Mouse (Mus musculus): Measurements from ENCODE around the gene Mical3. TPM values are rescaled to one million over a fixed set of nuclear protein-coding genes. Genes with fewer than 3 reads are reported as not detected.

The Mical3 gene
- polyA plus RNA-seq, 1 experiment from 2014 or later = 28.1 TPM

- WGBS = 64% methylated on average over 22 of the region's 22 CpGs
These were observed 73.4 kb downstream of the Mical3 start for GRCm38 (mm10) chr6:121057181-121057956.

GRCm38 (mm10) chr6:121055496-121055895, 75.3 kb downstream of the Mical3 start:
- Histone ChIP-seq H3K4me3 (no peak overlapping the region), H3K27ac (replicated peaks) (no peak overlapping the region), H3K4me1 (replicated peaks) (peaks cover 10% of the 10 kb centered on the region; the same call in 1 of the 2 replicates), H3K9ac (no peak overlapping the region), H3K9me3 (no peaks in the 10 kb centered on the region), H3K27me3 (no peaks in the 10 kb centered on the region), H3K36me3 (no peaks in the 10 kb centered on the region), H3K4me2 (no peak overlapping the region)
- WGBS = 79% methylated on average over 3 of the region's 3 CpGs
- no peak for ATAC-seq (ENCODE audit: low read depth)

More at GRCm38 (mm10) chr6:121057181-121057956, 73.4 kb downstream of the Mical3 start:
- Histone ChIP-seq H3K4me1 (replicated peaks) (peaks cover 12% of the 10 kb centered on the region; the same call in 1 of the 2 replicates), H3K27me3 (no peaks in the 10 kb centered on the region), H3K9ac (no peak overlapping the region), H3K4me3 (no peak overlapping the region), H3K9me3 (no peaks in the 10 kb centered on the region), H3K4me2 (no peak overlapping the region), H3K36me3 (no peaks in the 10 kb centered on the region), H3K27ac (replicated peaks) (no peak overlapping the region)
- ATAC-seq (ENCODE audit: low read depth) = no peak

- Histone ChIP-seq H3K4me1 (replicated peaks) (peaks cover 10% of the 10 kb centered on the region), H3K4me2 (no peak overlapping the region), H3K4me3 (no peak overlapping the region), H3K9me3 (no peaks in the 10 kb centered on the region), H3K27ac (replicated peaks) (no peak overlapping the region), H3K27me3 (no peaks in the 10 kb centered on the region), H3K9ac (no peak overlapping the region), H3K36me3 (no peaks in the 10 kb centered on the region)
- no peak for ATAC-seq (ENCODE audit: low read depth)
- WGBS = 92% methylated on average over 9 of the region's 9 CpGs
These were observed 75.9 kb downstream of the Mical3 start for GRCm38 (mm10) chr6:121054908-121055307.

- Histone ChIP-seq H3K9ac (no peak overlapping the region), H3K27ac (replicated peaks) (no peak overlapping the region), H3K9me3 (no peaks in the 10 kb centered on the region), H3K4me2 (no peak overlapping the region), H3K4me1 (replicated peaks) (peaks cover 10% of the 10 kb centered on the region), H3K36me3 (no peaks in the 10 kb centered on the region), H3K4me3 (no peak overlapping the region), H3K27me3 (no peaks in the 10 kb centered on the region)
- 85% methylated on average over 3 of the region's 3 CpGs for WGBS
- ATAC-seq (ENCODE audit: low read depth) = no peak
These were observed 76.5 kb downstream of the Mical3 start for GRCm38 (mm10) chr6:121054340-121054739.

GRCm38 (mm10) chr6:121053585-121054112, 77.2 kb downstream of the Mical3 start:
- H3K36me3 ChIP-seq = no peaks in the 10 kb centered on the region
- no peak overlapping the region for H3K27ac ChIP-seq (replicated peaks)
- no peak overlapping the region for H3K4me2 ChIP-seq
- no peak overlapping the region for H3K9ac ChIP-seq
- ATAC-seq (ENCODE audit: low read depth) = no peak
- WGBS = 91% methylated on average over 7 of the region's 7 CpGs
- no peak overlapping the region for H3K4me3 ChIP-seq
- H3K4me1 ChIP-seq (replicated peaks) = peaks cover 10% of the 10 kb centered on the region
- no peaks in the 10 kb centered on the region for H3K9me3 ChIP-seq
- H3K27me3 ChIP-seq = no peaks in the 10 kb centered on the region

- WGBS = 93% methylated on average over 13 of the region's 13 CpGs
- Histone ChIP-seq H3K9me3 (no peaks in the 10 kb centered on the region), H3K36me3 (no peaks in the 10 kb centered on the region), H3K9ac (no peak overlapping the region), H3K4me3 (no peak overlapping the region), H3K27me3 (no peaks in the 10 kb centered on the region), H3K4me2 (no peak overlapping the region), H3K27ac (replicated peaks) (no peak overlapping the region), H3K4me1 (replicated peaks) (peaks cover 10% of the 10 kb centered on the region)
- ATAC-seq (ENCODE audit: low read depth) = no peak
These were observed 78.7 kb downstream of the Mical3 start for GRCm38 (mm10) chr6:121051972-121052629.

GRCm38 (mm10) chr6:121051411-121051810, 79.4 kb downstream of the Mical3 start:
- Histone ChIP-seq H3K27me3 (no peaks in the 10 kb centered on the region), H3K4me3 (no peak overlapping the region), H3K27ac (replicated peaks) (no peak overlapping the region), H3K36me3 (no peaks in the 10 kb centered on the region), H3K4me2 (no peak overlapping the region), H3K9ac (no peak overlapping the region), H3K9me3 (no peaks in the 10 kb centered on the region), H3K4me1 (replicated peaks) (peaks cover 11% of the 10 kb centered on the region)
- ATAC-seq (ENCODE audit: low read depth) = no peak
- whole genome bisulfite sequencing = 87% methylated on average over 8 of the region's 8 CpGs

GRCm38 (mm10) chr6:121048696-121049095, 82.1 kb downstream of the Mical3 start:
- peaks cover 15% of the 10 kb centered on the region for H3K4me1 ChIP-seq (replicated peaks)
- no peak for ATAC-seq (ENCODE audit: low read depth)
- no peaks in the 10 kb centered on the region for H3K27me3 ChIP-seq
- WGBS = 67% methylated on average over 8 of the region's 8 CpGs
- H3K4me3 ChIP-seq = no peak overlapping the region
- H3K4me2 ChIP-seq = no peak overlapping the region
- H3K36me3 ChIP-seq = no peaks in the 10 kb centered on the region
- H3K9me3 ChIP-seq = no peaks in the 10 kb centered on the region
- no peak overlapping the region for H3K9ac ChIP-seq
- no peak overlapping the region for H3K27ac ChIP-seq (replicated peaks)

GRCm38 (mm10) chr6:121045345-121046080, 85.3 kb downstream of the Mical3 start:
- no peak overlapping the region for H3K4me2 ChIP-seq
- no peak overlapping the region for H3K9ac ChIP-seq
- H3K27me3 ChIP-seq = no peaks in the 10 kb centered on the region
- H3K4me3 ChIP-seq = no peak overlapping the region
- H3K9me3 ChIP-seq = no peaks in the 10 kb centered on the region
- ATAC-seq (ENCODE audit: low read depth) = peak; percentile 51; the same call in 1 of the 2 replicates
- H3K27ac ChIP-seq (replicated peaks) = peak overlapping the region; percentile 46
- H3K36me3 ChIP-seq = peaks cover 19% of the 10 kb centered on the region
- H3K4me1 ChIP-seq (replicated peaks) = peaks cover 15% of the 10 kb centered on the region
- WGBS = 56% methylated on average over 20 of the region's 20 CpGs

- H3K4me2 ChIP-seq = no peak overlapping the region
- H3K36me3 ChIP-seq = peaks cover 36% of the 10 kb centered on the region
- no peak overlapping the region for H3K9ac ChIP-seq
- H3K9me3 ChIP-seq = no peaks in the 10 kb centered on the region
- H3K27ac ChIP-seq (replicated peaks) = no peak overlapping the region
- H3K4me3 ChIP-seq = no peak overlapping the region
- H3K27me3 ChIP-seq = no peaks in the 10 kb centered on the region
- no peak for ATAC-seq (ENCODE audit: low read depth)
- H3K4me1 ChIP-seq (replicated peaks) = peaks cover 15% of the 10 kb centered on the region
- WGBS = 78% methylated on average over 14 of the region's 14 CpGs
These were observed 87.2 kb downstream of the Mical3 start for GRCm38 (mm10) chr6:121043434-121044189.

GRCm38 (mm10) chr6:121039719-121040118, 91.1 kb downstream of the Mical3 start:
- H3K27me3 ChIP-seq = no peaks in the 10 kb centered on the region
- 89% methylated on average over 3 of the region's 3 CpGs for WGBS
- no peak overlapping the region for H3K27ac ChIP-seq (replicated peaks)
- no peak overlapping the region for H3K9ac ChIP-seq
- peaks cover 4% of the 10 kb centered on the region; the same call in 1 of the 2 replicates for H3K4me1 ChIP-seq (replicated peaks)
- no peak for ATAC-seq (ENCODE audit: low read depth)
- H3K4me2 ChIP-seq = no peak overlapping the region
- no peak overlapping the region for H3K4me3 ChIP-seq
- no peaks in the 10 kb centered on the region for H3K9me3 ChIP-seq
- H3K36me3 ChIP-seq = peaks cover 74% of the 10 kb centered on the region
